Mouse (Mus musculus) intestine, embryonic 14.5 days (tissue): ENCODE results near the gene Zfp568. TPM values are rescaled to one million over a fixed set of nuclear protein-coding genes. Genes with fewer than 3 reads are reported as not detected.

Source experiments
- polyA plus RNA-seq: library from polyadenylated mRNA; unstranded; fragments of >200 nt; fragmentation: Nextera tagmentation; extraction: Ambion mirVana; gene quantifications from 2 replicates; pipeline ENCODE4 v1.2.1, GENCODE M21; 2014

Gene Zfp568
- polyA plus RNA-seq, 1 experiment from 2014 or later, result 19.5 TPM

Other genes starting within 250 kb of the Zfp568 start
- 12.3 and 12.8 TPM in 2 replicates for gene Zfp84, start 215.4 kb upstream of the Zfp568 start, polyA plus RNA-seq
- gene Zfp30, start 200.0 kb upstream of the Zfp568 start, polyA plus RNA-seq, result 6.9 and 7.8 TPM in 2 replicates
- gene Zfp790, start 167.8 kb upstream of the Zfp568 start, polyA plus RNA-seq, result 11.9 and 15.4 TPM in 2 replicates
- gene Zfp940, start 130.3 kb upstream of the Zfp568 start, polyA plus RNA-seq, result 5.4 and 7.9 TPM in 2 replicates
- gene Zfp420, start 124.0 kb upstream of the Zfp568 start, polyA plus RNA-seq, result 6.8 and 8.4 TPM in 2 replicates
- 9.8 and 11.8 TPM in 2 replicates for gene Zfp27, start 77.4 kb upstream of the Zfp568 start, polyA plus RNA-seq
- 5.4 and 5.6 TPM in 2 replicates for gene Zfp383, start 75.7 kb upstream of the Zfp568 start, polyA plus RNA-seq
- 12.8 and 14.7 TPM in 2 replicates for gene Zfp74, start 29.9 kb upstream of the Zfp568 start, polyA plus RNA-seq
- 3.5 and 4.4 TPM in 2 replicates for gene Zfp14, start 67.4 kb downstream of the Zfp568 start, polyA plus RNA-seq
- gene Zfp82, start 88.9 kb downstream of the Zfp568 start, polyA plus RNA-seq, result 4.9 and 5.4 TPM in 2 replicates
- 0.87 and 1.5 TPM in 2 replicates for gene Gm26920, start 106.5 kb downstream of the Zfp568 start, polyA plus RNA-seq
- 8.3 and 11.2 TPM in 2 replicates for gene Zfp566, start 106.6 kb downstream of the Zfp568 start, polyA plus RNA-seq
- 91.8 and 115 TPM in 2 replicates for gene Zfp260, start 110.8 kb downstream of the Zfp568 start, polyA plus RNA-seq
- gene Zfp382, start 138.0 kb downstream of the Zfp568 start, polyA plus RNA-seq, result 4.2 and 5.8 TPM in 2 replicates
- gene Zfp146, start 185.8 kb downstream of the Zfp568 start, polyA plus RNA-seq, result 16.0 and 16.3 TPM in 2 replicates
- 5.8 and 11.3 TPM in 2 replicates for gene Cox7a1, start 200.2 kb downstream of the Zfp568 start, polyA plus RNA-seq
- gene Capns1, start 214.9 kb downstream of the Zfp568 start, polyA plus RNA-seq, result 81.9 and 85.4 TPM in 2 replicates
- 159 and 161 TPM in 2 replicates for gene Polr2i, start 248.0 kb downstream of the Zfp568 start, polyA plus RNA-seq
- gene Tbcb, start 248.3 kb downstream of the Zfp568 start, polyA plus RNA-seq, result 147 and 157 TPM in 2 replicates